Mouse (Mus musculus) lung, embryonic 16.5 days (tissue): Measurements from ENCODE around the gene Olfr66. TPM values are rescaled to one million over a fixed set of nuclear protein-coding genes. Genes with fewer than 3 reads are reported as not detected.

Experiments used
- ATAC-seq: fragments of 200-750 bp; cut with Nextera tagmentation; 2 replicates; pipeline ENCODE4 v1.8.0; 2017; ENCODE audit warnings: low read depth, mild to moderate bottlenecking, moderate library complexity
- H3K27ac ChIP-seq: fragments of 300-500 bp; sonication (generic); 2 replicates; pipeline ENCODE4 v1.5.1; 2014; ENCODE audit warnings: mild to moderate bottlenecking, control low read depth, low read length
- H3K27me3 ChIP-seq: fragments of 300-500 bp; sonication (generic); 2 replicates; pipeline ENCODE4 v1.6.1; 2014; ENCODE audit warnings: low read depth, low read length, mixed read lengths; ENCODE audit not compliant: control insufficient read depth, insufficient read depth
- H3K36me3 ChIP-seq: fragments of 300-500 bp; sonication (generic); 2 replicates; pipeline ENCODE4 v1.6.1; 2014; ENCODE audit warnings: low read length; ENCODE audit not compliant: control insufficient read depth, insufficient read depth
- H3K4me1 ChIP-seq: fragments of 300-500 bp; sonication (generic); replicated peaks from 2 replicates; pipeline ENCODE4 v1.6.1; 2014; ENCODE audit warnings: low read length, mixed read lengths; ENCODE audit not compliant: control insufficient read depth, insufficient read depth
- H3K4me2 ChIP-seq: fragments of 300-500 bp; sonication (generic); 2 replicates; pipeline ENCODE4 v1.6.1; 2014; ENCODE audit warnings: low read depth, low read length, control low read depth
- H3K4me3 ChIP-seq: fragments of 300-500 bp; sonication (generic); 2 replicates; pipeline ENCODE4 v1.5.1; 2014; ENCODE audit warnings: mild to moderate bottlenecking, low read length, control low read depth
- H3K9ac ChIP-seq: fragments of 300-500 bp; sonication (generic); 2 replicates; pipeline ENCODE4 v1.6.1; 2014; ENCODE audit warnings: low read length, control low read depth
- H3K9me3 ChIP-seq: fragments of 300-500 bp; sonication (generic); 2 replicates; pipeline ENCODE4 v1.6.1; 2016; ENCODE audit warnings: low read length; ENCODE audit not compliant: control insufficient read depth
- WGBS: fragments of 180-500 bp; shearing (Covaris S2); extraction: QIAGEN DNeasy Blood & Tissue Kit; methylation state at CpG from one replicate; pipeline ENCODE4 v1.1.7; 2014; 5-methylcytosine and 5-hydroxymethylcytosine counted together
- polyA plus RNA-seq: library from polyadenylated mRNA; unstranded; fragments of >200 nt; fragmentation: Nextera tagmentation; extraction: Ambion mirVana; gene quantifications from 2 replicates; pipeline ENCODE4 v1.2.1, GENCODE M21; 2015

Olfr66 gene
- not detected in 2 replicates for polyA plus RNA-seq

GRCm38 (mm10) chr7:103886152-103886551, at the start of gene Olfr66:
TSS of gene Olfr66 (minus strand) at chr7:103886252.
- H3K4me3 ChIP-seq: no peak within 1 kb of the TSS
- H3K27me3 ChIP-seq: no peaks in the 10 kb centered on the region
- no peak within 1 kb of the TSS for H3K27ac ChIP-seq
- no peaks in the 10 kb centered on the region for H3K36me3 ChIP-seq
- H3K9ac ChIP-seq: no peak within 1 kb of the TSS
- no peaks in the 10 kb centered on the region for H3K9me3 ChIP-seq
- ATAC-seq: no peak
- H3K4me2 ChIP-seq: no peak within 1 kb of the TSS
- H3K4me1 ChIP-seq: no peaks in the 10 kb centered on the region

- Histone ChIP-seq H3K4me2 (no peak within 1 kb of the TSS), H3K27ac (no peak within 1 kb of the TSS), H3K27me3 (no peaks in the 10 kb centered on the region), H3K4me3 (no peak within 1 kb of the TSS), H3K36me3 (no peaks in the 10 kb centered on the region), H3K9me3 (no peaks in the 10 kb centered on the region), H3K9ac (no peak within 1 kb of the TSS), H3K4me1 (no peaks in the 10 kb centered on the region)
- no peak for ATAC-seq
- 62% methylated on average over 2 of the region's 2 CpGs for WGBS
Observed at GRCm38 (mm10) chr7:103934264-103934663, 48.2 kb upstream of the Olfr66 start, which contains the start of gene Olfr632. TSS of gene Olfr632 (plus strand) at chr7:103934347.

- Histone ChIP-seq H3K4me1 (no peaks in the 10 kb centered on the region), H3K27ac (no peak within 1 kb of the TSS), H3K9ac (no peak within 1 kb of the TSS), H3K36me3 (no peaks in the 10 kb centered on the region), H3K27me3 (no peaks in the 10 kb centered on the region), H3K4me2 (no peak within 1 kb of the TSS), H3K4me3 (no peak within 1 kb of the TSS), H3K9me3 (no peaks in the 10 kb centered on the region)
- no peak for ATAC-seq
Observed at GRCm38 (mm10) chr7:103928525-103928924, 42.5 kb upstream of the Olfr66 start, which contains the start of gene Olfr631. TSS of gene Olfr631 (plus strand) at chr7:103928825.

- Histone ChIP-seq H3K27me3 (no peaks in the 10 kb centered on the region), H3K4me3 (no peak overlapping the region), H3K36me3 (no peaks in the 10 kb centered on the region), H3K9ac (no peak overlapping the region), H3K4me1 (no peaks in the 10 kb centered on the region), H3K9me3 (no peaks in the 10 kb centered on the region), H3K4me2 (no peak overlapping the region), H3K27ac (no peak overlapping the region)
- no peak for ATAC-seq
Observed at GRCm38 (mm10) chr7:103915338-103915737, 29.3 kb upstream of the Olfr66 start.

GRCm38 (mm10) chr7:103912969-103913511, 27.0 kb upstream of the Olfr66 start:
- Histone ChIP-seq H3K36me3 (no peaks in the 10 kb centered on the region), H3K4me3 (no peak overlapping the region), H3K9ac (no peak overlapping the region), H3K27ac (no peak overlapping the region), H3K4me1 (no peaks in the 10 kb centered on the region), H3K27me3 (no peaks in the 10 kb centered on the region), H3K9me3 (no peaks in the 10 kb centered on the region), H3K4me2 (no peak overlapping the region)
- 32% methylated on average over 8 of the region's 8 CpGs for WGBS
- ATAC-seq: no peak

- H3K36me3 ChIP-seq: no peaks in the 10 kb centered on the region
- H3K27ac ChIP-seq: no peak overlapping the region
- H3K27me3 ChIP-seq: no peaks in the 10 kb centered on the region
- no peak overlapping the region for H3K4me2 ChIP-seq
- H3K9ac ChIP-seq: no peak overlapping the region
- H3K4me3 ChIP-seq: no peak overlapping the region
- no peaks in the 10 kb centered on the region for H3K9me3 ChIP-seq
- WGBS: 6% methylated on average over 3 of the region's 3 CpGs
- peak; percentile 52 for ATAC-seq
- H3K4me1 ChIP-seq: no peaks in the 10 kb centered on the region
Observed at GRCm38 (mm10) chr7:103910047-103910446, 24.0 kb upstream of the Olfr66 start.

GRCm38 (mm10) chr7:103903187-103903586, 17.1 kb upstream of the Olfr66 start, which contains the start of gene Olfr65:
TSS of gene Olfr65 (plus strand) at chr7:103903487.
- ATAC-seq: no peak
- no peaks in the 10 kb centered on the region for H3K4me1 ChIP-seq
- no peaks in the 10 kb centered on the region for H3K9me3 ChIP-seq
- no peak within 1 kb of the TSS for H3K9ac ChIP-seq
- H3K4me3 ChIP-seq: no peak within 1 kb of the TSS
- no peak within 1 kb of the TSS for H3K4me2 ChIP-seq
- 69% methylated on average over 2 of the region's 2 CpGs for WGBS
- no peaks in the 10 kb centered on the region for H3K27me3 ChIP-seq
- no peaks in the 10 kb centered on the region for H3K36me3 ChIP-seq
- H3K27ac ChIP-seq: no peak within 1 kb of the TSS

- H3K4me1 ChIP-seq: no peaks in the 10 kb centered on the region
- H3K9me3 ChIP-seq: no peaks in the 10 kb centered on the region
- no peak within 1 kb of the TSS for H3K4me2 ChIP-seq
- WGBS: 69% methylated on average over 1 of the region's 1 CpGs
- no peaks in the 10 kb centered on the region for H3K27me3 ChIP-seq
- no peaks in the 10 kb centered on the region for H3K36me3 ChIP-seq
- no peak within 1 kb of the TSS for H3K27ac ChIP-seq
- H3K4me3 ChIP-seq: no peak within 1 kb of the TSS
- ATAC-seq: no peak
- no peak within 1 kb of the TSS for H3K9ac ChIP-seq
Observed at GRCm38 (mm10) chr7:103894385-103894784, 8.3 kb upstream of the Olfr66 start, which contains the start of gene Olfr64. TSS of gene Olfr64 (minus strand) at chr7:103894485.

- H3K9ac ChIP-seq: no peak overlapping the region
- WGBS: 62% methylated on average over 2 of the region's 2 CpGs
- no peak for ATAC-seq
Observed at GRCm38 (mm10) chr7:103877093-103877492, 9.0 kb downstream of the Olfr66 start.

GRCm38 (mm10) chr7:103874451-103874850, 11.6 kb downstream of the Olfr66 start:
- WGBS: 37% methylated on average over 5 of the region's 5 CpGs
- no peak for ATAC-seq

More at GRCm38 (mm10) chr7:103877093-103877492, 9.0 kb downstream of the Olfr66 start:
- no peak overlapping the region for H3K27ac ChIP-seq
- H3K4me2 ChIP-seq: no peak overlapping the region
- no peaks in the 10 kb centered on the region for H3K9me3 ChIP-seq
- no peaks in the 10 kb centered on the region for H3K4me1 ChIP-seq
- H3K27me3 ChIP-seq: no peaks in the 10 kb centered on the region
- H3K36me3 ChIP-seq: no peaks in the 10 kb centered on the region
- H3K4me3 ChIP-seq: no peak overlapping the region

More at GRCm38 (mm10) chr7:103874451-103874850, 11.6 kb downstream of the Olfr66 start:
- no peaks in the 10 kb centered on the region for H3K27me3 ChIP-seq
- H3K27ac ChIP-seq: no peak overlapping the region
- no peaks in the 10 kb centered on the region for H3K4me1 ChIP-seq
- no peak overlapping the region for H3K4me2 ChIP-seq
- H3K9me3 ChIP-seq: no peaks in the 10 kb centered on the region
- H3K4me3 ChIP-seq: no peak overlapping the region
- no peak overlapping the region for H3K9ac ChIP-seq
- H3K36me3 ChIP-seq: no peaks in the 10 kb centered on the region
